Mouse (Mus musculus): ENCODE data around the gene Nutf2.

DNA sequence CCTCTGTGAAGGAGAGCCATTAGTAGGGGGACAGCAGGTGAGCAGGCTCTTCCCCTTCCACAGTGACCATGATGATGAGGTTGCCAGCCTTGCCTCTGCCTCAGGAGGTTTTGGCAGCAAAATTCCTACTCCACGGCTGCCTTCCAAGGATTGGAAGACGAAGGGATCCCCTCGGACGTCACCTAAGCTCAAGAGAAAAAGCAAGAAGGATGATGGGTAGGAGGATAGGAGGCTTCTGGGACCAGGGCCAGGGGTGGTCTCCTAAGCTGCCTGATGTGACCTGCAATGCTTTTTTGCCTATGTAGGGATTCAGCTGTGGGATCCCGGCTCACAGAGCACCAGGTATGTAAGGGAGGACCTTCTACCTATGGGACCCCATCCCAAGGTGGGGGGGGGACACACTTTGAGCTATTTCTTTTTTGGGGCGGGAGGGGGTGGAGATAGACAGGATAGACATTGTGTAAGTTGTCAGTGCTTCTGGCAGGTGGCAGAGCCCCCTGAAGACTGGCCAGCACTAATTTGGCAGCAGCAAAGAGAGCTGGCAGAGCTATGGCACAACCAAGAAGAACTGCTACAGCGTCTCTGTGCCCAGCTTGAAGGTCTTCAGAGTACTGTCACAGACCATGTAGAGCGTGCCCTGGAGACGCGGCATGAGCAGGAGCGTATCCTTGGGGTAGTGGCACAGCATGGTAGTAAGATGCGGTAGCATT lies 29.5 kb downstream of the Nutf2 start:
- TF ChIP-seq POLR2A (IDR thresholded peaks at IDR 0.05; ENCODE audit: insufficient read length, low read depth) (no peak), E2F4 (IDR thresholded peaks at IDR 0.05; ENCODE audit: insufficient read depth) (no peak)

Measured in myocyte (in vitro differentiated cells).